Mouse (Mus musculus) MEL (cell line): ENCODE measurements at regions not wholly inside any gene's neighbourhood (a gene's known extent, or its start where the extent isn't known, plus 50 kb on each side); places are given as distances from the start of the nearest gene placed in this dataset.

Experiments used
- DNase-seq: peaks from one replicate; pipeline ENCODE4 v3.0.0; 2011; ENCODE audit warnings: low read depth, low spot score
- H3K27ac ChIP-seq: 2 replicates; pipeline ENCODE4 v1.5.1; 2012; ENCODE audit warnings: low read depth, mild to moderate bottlenecking, control low read depth, low read length, moderate library complexity; ENCODE audit not compliant: control insufficient read depth
- H3K27me3 ChIP-seq, 2 experiments: fragments of 150-350 bp in 1 of 2; sonication (generic) in 1 of 2; 2 replicates each; pipeline ENCODE4 v1.6.1; 2012; ENCODE audit warnings: low read length in 2 of 2, mild to moderate bottlenecking in 2 of 2, improper control_type of control experiment in 1 of 2, moderate library complexity in 1 of 2; ENCODE audit not compliant: insufficient read depth in 2 of 2, control insufficient read depth in 1 of 2
- H3K36me3 ChIP-seq, 2 experiments: 2 replicates each; pipeline ENCODE4 v1.6.1; 2012 to 2014; ENCODE audit warnings: low read length in 2 of 2, improper control_type of control experiment in 1 of 2, inconsistent platforms in 1 of 2, mild to moderate bottlenecking in 1 of 2; ENCODE audit not compliant: insufficient read depth in 2 of 2, control insufficient read depth in 1 of 2
- H3K4me1 ChIP-seq, 2 experiments: fragments of 150-350 bp in 1 of 2; sonication (generic) in 1 of 2; 2 replicates each; pipeline ENCODE4 v1.6.1; 2012; ENCODE audit warnings: low read length in 2 of 2, improper control_type of control experiment in 1 of 2, mild to moderate bottlenecking in 1 of 2; ENCODE audit not compliant: insufficient read depth in 2 of 2, control insufficient read depth in 1 of 2
- H3K4me3 ChIP-seq, 2 experiments: fragments of 150-350 bp in 1 of 2; sonication (generic) in 1 of 2; 2 replicates each; pipeline ENCODE4 v1.5.1; 2012; ENCODE audit warnings: low read depth in 2 of 2, low read length in 2 of 2, mild to moderate bottlenecking in 2 of 2, moderate library complexity in 2 of 2, control low read depth in 1 of 2, improper control_type of control experiment in 1 of 2; ENCODE audit not compliant: control insufficient read depth in 1 of 2, insufficient read depth in 1 of 2
- H3K79me2 ChIP-seq: 2 replicates; pipeline ENCODE4 v1.6.1; 2012; ENCODE audit warnings: mild to moderate bottlenecking, low read length, moderate library complexity; ENCODE audit not compliant: control insufficient read depth, poor library complexity, insufficient read depth
- H3K9ac ChIP-seq: 2 replicates; pipeline ENCODE4 v1.6.1; 2012; ENCODE audit warnings: low read depth, mild to moderate bottlenecking, control low read depth, low read length, moderate library complexity; ENCODE audit not compliant: control insufficient read depth, poor library complexity, severe bottlenecking
- H3K9me3 ChIP-seq: fragments of 150-350 bp; sonication (generic); replicated peaks from 2 replicates; pipeline ENCODE4 v1.6.1; 2012; ENCODE audit warnings: mild to moderate bottlenecking, low read length, improper control_type of control experiment, moderate library complexity; ENCODE audit not compliant: insufficient read depth
- CHD1 ChIP-seq: IDR thresholded peaks from 2 replicates; pipeline ENCODE4 v1.6.1; 2012; ENCODE audit warnings: low read depth, mild to moderate bottlenecking, inconsistent platforms, low read length, improper control_type of control experiment
- CTCF ChIP-seq, 3 experiments: IDR thresholded peaks in 2 of 3; conservative IDR thresholded peaks in 1 of 3; 2 replicates each; pipeline ENCODE4 v1.5.1; 2011 to 2012; ENCODE audit warnings: low read length in 3 of 3, low read depth in 2 of 3, mild to moderate bottlenecking in 2 of 3, improper control_type of control experiment in 1 of 3, inconsistent platforms in 1 of 3, mixed read lengths in 1 of 3, moderate library complexity in 1 of 3; ENCODE audit not compliant: control insufficient read depth in 1 of 3, insufficient read depth in 1 of 3, poor library complexity in 1 of 3, severe bottlenecking in 1 of 3
- GATA1 ChIP-seq: IDR thresholded peaks from 2 replicates; pipeline ENCODE4 v1.6.1; 2011; ENCODE audit warnings: low read depth, low read length, improper control_type of control experiment
- JUND ChIP-seq: IDR thresholded peaks from 2 replicates; pipeline ENCODE4 v1.6.1; 2011; ENCODE audit warnings: low read depth, mild to moderate bottlenecking, improper control_type of control experiment, low read length
- MEF2A ChIP-seq: IDR thresholded peaks from 2 replicates; pipeline ENCODE4 v1.6.1; 2014; ENCODE audit warnings: low read depth, mild to moderate bottlenecking, inconsistent platforms, low read length, improper control_type of control experiment; ENCODE audit not compliant: poor library complexity, insufficient replicate concordance, severe bottlenecking; ENCODE audit errors: extremely low read depth
- MXI1 ChIP-seq: IDR thresholded peaks from 2 replicates; pipeline ENCODE4 v1.6.1; 2011; ENCODE audit warnings: mild to moderate bottlenecking, low read depth, low read length, improper control_type of control experiment
- NRF1 ChIP-seq: IDR thresholded peaks from 2 replicates; pipeline ENCODE4 v1.6.1; 2014; ENCODE audit warnings: low read depth, mild to moderate bottlenecking, inconsistent platforms, low read length, improper control_type of control experiment, moderate library complexity; ENCODE audit not compliant: poor library complexity, insufficient read depth, severe bottlenecking
- POLR2A ChIP-seq, 2 experiments: IDR thresholded peaks; 2 replicates each; pipeline ENCODE4 v1.6.1; 2011 to 2012; ENCODE audit warnings: low read length in 2 of 2, mild to moderate bottlenecking in 2 of 2, control low read depth in 1 of 2, improper control_type of control experiment in 1 of 2, low read depth in 1 of 2, moderate library complexity in 1 of 2; ENCODE audit not compliant: control insufficient read depth in 1 of 2, insufficient read depth in 1 of 2, poor library complexity in 1 of 2
- POLR2AphosphoS5 ChIP-seq: IDR thresholded peaks from 2 replicates; pipeline ENCODE4 v1.6.1; 2012; ENCODE audit warnings: low read depth, borderline replicate concordance, mild to moderate bottlenecking, inconsistent platforms, low read length, moderate library complexity, mixed read lengths
- RAD21 ChIP-seq: IDR thresholded peaks from 2 replicates; pipeline ENCODE4 v1.6.1; 2011; ENCODE audit warnings: mild to moderate bottlenecking, low read depth, low read length, improper control_type of control experiment
- RCOR1 ChIP-seq: IDR thresholded peaks from 2 replicates; pipeline ENCODE4 v1.6.1; 2012; ENCODE audit warnings: low read depth, mild to moderate bottlenecking, inconsistent platforms, low read length, improper control_type of control experiment
- SMC3 ChIP-seq: IDR thresholded peaks from 2 replicates; pipeline ENCODE4 v1.6.1; 2011; ENCODE audit warnings: low read depth, low read length, improper control_type of control experiment
- TAL1 ChIP-seq: IDR thresholded peaks from 2 replicates; pipeline ENCODE4 v1.6.1; 2012; ENCODE audit warnings: mild to moderate bottlenecking, inconsistent platforms, low read length, moderate library complexity, mixed read lengths
- TCF12 ChIP-seq: IDR thresholded peaks from 2 replicates; pipeline ENCODE4 v1.6.1; 2014; ENCODE audit warnings: low read depth, mild to moderate bottlenecking, inconsistent platforms, low read length, improper control_type of control experiment, moderate library complexity
- UBTF ChIP-seq: IDR thresholded peaks from 2 replicates; pipeline ENCODE4 v1.6.1; 2012; ENCODE audit warnings: low read depth, mild to moderate bottlenecking, inconsistent platforms, low read length, improper control_type of control experiment, moderate library complexity, borderline replicate concordance; ENCODE audit not compliant: insufficient read depth
- ZC3H11A ChIP-seq: IDR thresholded peaks from 2 replicates; pipeline ENCODE4 v1.6.1; 2012; ENCODE audit warnings: low read depth, mild to moderate bottlenecking, inconsistent platforms, low read length, improper control_type of control experiment
- ZMIZ1 ChIP-seq: IDR thresholded peaks from 2 replicates; pipeline ENCODE4 v1.6.1; 2012; ENCODE audit warnings: low read depth, mild to moderate bottlenecking, inconsistent platforms, low read length, improper control_type of control experiment, moderate library complexity

- H3K36me3 ChIP-seq = no peaks in the 10 kb centered on the region
- no peaks in the 10 kb centered on the region for H3K9me3 ChIP-seq
- no peaks in the 10 kb centered on the region for H3K4me1 ChIP-seq
- H3K4me3 ChIP-seq = no peak overlapping the region
- no peak overlapping the region for H3K9ac ChIP-seq
- peaks cover 0 to 2% of the 10 kb centered on the region in 2 experiments; a peak in 2 of 4 replicates for H3K27me3 ChIP-seq
- H3K79me2 ChIP-seq = no peaks in the 10 kb centered on the region
- TF ChIP-seq GATA1 (no peak), TCF12 (no peak), MXI1 (no peak), CHD1 (no peak), JUND (no peak), ZMIZ1 (no peak)
- H3K27ac ChIP-seq = no peak overlapping the region
- no peak for DNase-seq
Observed at GRCm38 (mm10) chr10:45892464-45892863, 314.8 kb downstream of the Hace1 start.

- no peak for DNase-seq
- Histone ChIP-seq H3K4me3 (no peak overlapping the region), H3K36me3 (no peaks in the 10 kb centered on the region), H3K4me1 (no peaks in the 10 kb centered on the region), H3K9me3 (no peaks in the 10 kb centered on the region), H3K27ac (no peak overlapping the region), H3K79me2 (no peaks in the 10 kb centered on the region), H3K9ac (no peak overlapping the region), H3K27me3 (peaks cover 0 to 2% of the 10 kb centered on the region in 2 experiments; a peak in 2 of 4 replicates)
- TF ChIP-seq ZC3H11A = no peak
Observed at GRCm38 (mm10) chr10:45893894-45894831, 316.5 kb downstream of the Hace1 start.

GRCm38 (mm10) chr10:45916928-45917327 is 339.3 kb downstream of the Hace1 start:
- TF ChIP-seq RAD21 = peak; percentile 83
- TF ChIP-seq MEF2A = no peak
- no peak for TF ChIP-seq POLR2AphosphoS5
- peak; percentile 75 for TF ChIP-seq ZC3H11A
- TF ChIP-seq RCOR1 = no peak
- TF ChIP-seq CTCF (IDR thresholded peaks at IDR 0.05 in 2 of 3, conservative IDR thresholded peaks at IDR 0.05 in 1 of 3; ENCODE audit: control insufficient read depth in 1 of 3, insufficient read depth in 1 of 3, low read depth in 2 of 3, low read length in 3 of 3, poor library complexity in 1 of 3, severe bottlenecking in 1 of 3) = peak in 2 of 3 experiments; percentile 46 to 74; a peak in 4 of 6 replicates
- TF ChIP-seq POLR2A (IDR thresholded peaks at IDR 0.05; ENCODE audit: control insufficient read depth in 1 of 2, insufficient read depth in 1 of 2, low read depth in 1 of 2, low read length in 2 of 2, poor library complexity in 1 of 2) = no peak
- TF ChIP-seq UBTF = no peak
- peak; percentile 76 for TF ChIP-seq SMC3
- TF ChIP-seq NRF1 = no peak
- no peak for TF ChIP-seq TAL1
- H3K9me3 ChIP-seq = no peaks in the 10 kb centered on the region
- H3K27ac ChIP-seq = no peak overlapping the region
- H3K4me1 ChIP-seq = no peaks in the 10 kb centered on the region
- DNase-seq = peak; percentile 53
- H3K9ac ChIP-seq = no peak overlapping the region
- H3K4me3 ChIP-seq = no peak overlapping the region
- no peaks in the 10 kb centered on the region for H3K36me3 ChIP-seq
- no peaks in the 10 kb centered on the region for H3K27me3 ChIP-seq
- no peaks in the 10 kb centered on the region for H3K79me2 ChIP-seq
